Mouse (Mus musculus) frontal cortex, postnatal 25 days (tissue): ENCODE measurements around the gene Rrp15.
A peak's percentile ranks its signal among the peaks of the same experiment; 100 is the strongest.

Experiments
- DNase-seq, 2 experiments: peaks; one replicate each; pipeline ENCODE4 v3.0.0; 2022; ENCODE audit warnings: low spot score in 2 of 2

Gene Rrp15

DNA sequence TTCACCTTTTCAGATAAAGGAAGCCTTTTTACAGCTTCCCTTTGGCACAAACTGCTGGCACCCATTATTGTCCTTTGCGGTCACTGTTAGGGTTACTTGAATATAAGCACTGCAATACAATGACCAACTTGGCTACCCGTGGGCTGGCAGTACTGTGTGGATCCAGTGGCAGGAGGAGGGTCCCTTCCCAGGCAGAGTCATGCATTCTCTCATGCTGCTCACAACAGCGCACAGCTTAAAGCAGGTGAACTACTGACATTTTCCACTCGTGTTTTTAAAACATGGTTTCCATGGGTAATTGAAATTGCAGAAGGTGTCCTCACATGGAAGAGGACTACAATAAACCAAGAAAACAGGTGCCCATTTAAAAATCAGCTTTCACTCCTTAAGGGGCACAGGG lies 34.9 kb downstream of the Rrp15 start:
- DNase-seq: no peak

DNA sequence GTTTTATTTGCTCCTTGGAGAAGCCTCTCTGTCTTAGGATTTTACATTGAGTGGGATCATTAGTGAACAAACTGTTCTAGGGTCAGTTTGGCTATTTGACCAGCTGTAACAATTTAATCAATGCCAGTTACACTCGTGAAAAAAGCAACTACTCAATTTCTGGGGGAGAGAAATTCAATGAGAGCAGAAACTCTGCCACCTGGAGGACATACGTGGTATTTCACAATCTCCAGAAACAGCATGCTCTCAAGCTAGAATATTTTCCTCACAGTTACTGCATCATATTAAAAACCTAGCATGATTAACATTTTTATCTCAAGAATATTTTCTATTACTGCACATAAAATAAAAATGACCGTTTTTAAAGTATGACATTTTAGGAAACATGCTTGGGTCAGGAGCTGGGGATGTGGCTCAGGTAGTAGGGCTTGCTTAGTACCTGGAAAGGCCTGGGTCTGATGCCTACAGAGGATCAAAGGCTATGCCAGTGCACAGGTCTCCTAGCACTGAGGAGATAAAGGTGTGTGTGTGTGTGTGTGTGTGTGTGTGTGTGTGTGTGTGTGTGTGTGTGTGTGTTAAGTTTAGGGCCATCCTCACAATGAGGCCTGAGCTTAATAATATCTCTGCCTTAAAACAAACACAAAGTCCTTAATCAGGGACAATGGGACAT lies 36.2 kb downstream of the Rrp15 start:
- DNase-seq: no peak

DNA sequence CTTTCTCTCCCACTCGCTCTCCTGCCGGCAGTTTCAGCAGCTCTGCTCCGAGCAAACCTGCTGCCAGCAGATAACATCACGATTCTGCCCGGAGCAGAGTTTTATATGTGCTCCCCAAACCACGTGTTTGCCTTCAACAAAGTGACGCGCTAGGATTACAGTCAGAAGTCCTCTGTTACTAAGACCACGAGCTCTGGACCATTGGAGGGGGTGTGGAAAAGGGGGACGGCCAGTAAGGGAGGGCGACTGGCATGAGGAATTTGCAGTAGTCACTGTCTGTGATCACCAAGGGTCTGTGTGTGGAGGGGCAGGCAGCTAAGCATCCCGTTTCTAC lies 43.3 kb downstream of the Rrp15 start, which contains the start of gene Tgfb2:
Gene Tgfb2 (minus strand): TSS at position 75 of the 334 bp plus-strand sequence.
- peak in 1 of 2 experiments; percentile 20 for DNase-seq

DNA sequence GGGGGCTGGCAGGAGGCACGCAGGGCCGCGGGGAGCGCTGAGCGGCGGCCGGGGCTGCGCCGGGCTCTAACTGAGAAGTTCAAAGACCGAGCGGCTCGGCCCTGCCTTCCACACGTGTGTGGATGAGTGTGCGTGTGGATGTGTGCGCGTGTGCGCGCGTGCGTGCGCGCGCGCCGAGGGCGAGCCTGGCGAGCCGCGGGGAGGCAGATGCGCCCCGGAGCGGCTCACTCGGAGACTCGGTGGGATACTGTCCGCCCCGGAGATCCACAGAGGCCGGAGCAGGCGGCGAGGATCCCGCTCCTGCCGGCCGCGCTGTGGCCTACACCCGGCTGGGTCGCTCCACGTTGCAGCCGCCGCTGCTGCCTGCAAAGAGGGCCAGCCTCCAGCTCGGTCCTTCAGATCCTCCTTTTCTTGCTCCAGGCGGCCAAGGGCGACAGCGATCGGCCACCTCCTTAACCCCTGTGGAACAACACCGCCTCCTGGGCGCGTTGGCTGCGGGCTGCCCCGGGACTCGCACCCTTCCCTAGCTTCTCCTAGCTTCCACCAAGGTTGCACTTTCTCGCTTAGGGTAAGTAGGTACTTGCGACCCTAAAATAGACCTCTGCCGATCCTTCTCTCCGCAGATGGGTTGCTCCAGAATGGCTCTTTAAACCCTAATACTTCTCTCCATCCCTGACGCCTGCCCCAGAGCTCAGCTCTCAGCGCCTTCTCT lies 43.8 kb downstream of the Rrp15 start:
- peak; percentile 32 to 42 for DNase-seq

DNA sequence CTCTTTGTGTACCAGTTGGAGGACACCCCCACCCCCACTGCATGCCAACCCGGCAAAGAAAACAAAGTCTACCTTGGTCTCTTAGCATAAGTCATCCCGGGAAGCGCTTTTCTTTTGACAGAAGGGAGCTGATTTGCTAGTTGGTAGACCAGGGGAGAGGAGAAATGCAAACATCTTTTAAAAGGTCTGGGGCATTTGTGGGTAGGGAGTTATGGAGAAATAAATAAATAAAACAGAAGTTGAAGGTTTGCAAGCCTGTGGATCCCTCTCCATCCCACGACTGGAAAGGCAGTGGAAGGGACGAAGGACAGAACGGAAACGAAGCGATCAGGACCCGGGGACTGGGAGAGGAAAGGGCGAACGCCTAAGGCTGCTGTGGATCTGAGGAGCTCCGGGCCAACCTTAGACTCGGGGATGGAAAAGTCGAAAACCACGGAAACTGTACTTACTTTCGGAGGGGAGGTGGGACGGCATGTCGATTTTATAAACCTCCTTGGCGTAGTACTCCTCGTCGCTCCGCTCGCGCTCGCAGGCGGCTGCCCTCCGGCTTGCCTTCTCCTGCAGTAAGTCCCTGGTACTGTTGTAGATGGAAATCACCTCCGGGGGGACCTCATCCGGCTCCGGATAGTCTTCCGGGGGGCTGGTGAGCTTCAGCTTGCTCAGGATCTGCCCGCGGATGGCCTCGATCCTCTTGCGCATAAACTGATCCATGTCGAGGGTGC lies 45.0 kb downstream of the Rrp15 start:
- DNase-seq: peak; percentile 13 to 18

DNA sequence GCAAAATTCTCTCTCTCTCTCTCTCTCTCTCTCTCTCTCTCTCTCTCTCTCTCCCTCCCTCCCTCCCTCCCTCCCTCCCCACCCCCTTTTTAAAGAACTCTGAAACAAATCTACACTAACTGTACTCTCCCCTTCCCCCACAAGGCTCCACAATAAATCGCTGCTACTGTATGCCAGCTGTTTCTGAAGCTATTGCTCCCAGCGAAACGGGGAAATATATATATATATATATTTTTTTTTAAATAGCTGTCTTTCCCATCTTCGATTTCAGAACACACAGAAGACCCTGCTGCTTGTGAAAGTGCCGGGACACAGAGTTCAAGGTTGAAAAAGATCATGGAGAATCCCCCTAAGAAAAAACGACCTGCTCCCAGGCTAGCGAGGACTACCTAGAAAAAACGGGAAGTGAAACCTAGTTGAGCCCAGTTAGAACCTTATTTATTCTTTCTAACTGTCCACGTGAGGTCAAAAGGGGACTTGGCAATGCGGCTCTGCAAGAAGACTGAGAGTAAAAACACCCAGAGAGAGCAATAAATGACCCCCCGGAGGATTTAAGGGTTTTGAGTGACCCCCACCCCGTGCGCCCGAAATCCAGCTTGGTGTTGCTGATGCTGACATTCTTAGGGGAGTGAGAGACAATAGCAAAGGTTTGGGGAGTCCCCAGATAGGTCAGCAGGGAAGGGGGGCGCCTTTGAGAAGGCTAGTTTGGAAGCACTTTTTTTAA lies 45.7 kb downstream of the Rrp15 start:
- no peak for DNase-seq

DNA sequence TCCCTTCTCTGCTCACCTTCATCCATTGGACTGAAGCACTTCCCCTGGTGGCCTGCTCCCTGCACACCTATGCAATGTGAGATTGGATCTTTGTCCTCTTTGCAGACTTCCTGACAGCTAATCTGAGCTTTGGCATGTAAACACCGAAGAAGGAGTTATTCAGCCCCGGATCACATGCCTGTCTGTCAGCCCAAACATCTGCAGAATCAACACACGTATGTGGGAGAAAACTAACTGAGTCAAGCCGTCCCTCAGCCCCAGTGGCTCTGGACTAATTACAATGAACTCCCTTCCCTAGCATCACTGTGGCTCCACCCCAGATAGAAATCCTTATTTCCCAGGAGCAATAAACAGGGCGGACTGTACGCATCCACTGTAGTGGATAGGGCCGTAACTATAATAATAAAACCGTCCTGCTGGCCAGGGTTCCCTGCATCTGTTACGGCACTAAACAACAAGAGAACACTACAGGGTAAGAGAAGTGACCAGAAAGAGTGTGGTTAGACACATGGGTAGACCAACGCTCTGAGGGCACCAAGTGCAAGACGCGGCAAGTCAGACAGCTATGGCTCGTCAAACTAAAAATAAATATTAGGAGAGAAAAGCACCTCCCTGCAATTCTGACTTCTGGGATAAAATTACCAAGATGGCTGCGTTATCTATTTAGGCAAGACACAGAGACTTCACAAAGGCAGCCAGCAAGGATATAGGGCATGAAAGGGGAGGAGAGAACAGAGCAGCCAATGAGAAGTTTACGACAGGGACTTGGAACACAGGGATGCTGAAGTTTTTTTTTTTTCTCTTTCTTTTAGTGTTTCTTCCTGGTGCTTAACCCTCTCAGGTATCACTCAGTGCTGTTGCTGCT lies 46.5 kb downstream of the Rrp15 start:
- no peak for DNase-seq

DNA sequence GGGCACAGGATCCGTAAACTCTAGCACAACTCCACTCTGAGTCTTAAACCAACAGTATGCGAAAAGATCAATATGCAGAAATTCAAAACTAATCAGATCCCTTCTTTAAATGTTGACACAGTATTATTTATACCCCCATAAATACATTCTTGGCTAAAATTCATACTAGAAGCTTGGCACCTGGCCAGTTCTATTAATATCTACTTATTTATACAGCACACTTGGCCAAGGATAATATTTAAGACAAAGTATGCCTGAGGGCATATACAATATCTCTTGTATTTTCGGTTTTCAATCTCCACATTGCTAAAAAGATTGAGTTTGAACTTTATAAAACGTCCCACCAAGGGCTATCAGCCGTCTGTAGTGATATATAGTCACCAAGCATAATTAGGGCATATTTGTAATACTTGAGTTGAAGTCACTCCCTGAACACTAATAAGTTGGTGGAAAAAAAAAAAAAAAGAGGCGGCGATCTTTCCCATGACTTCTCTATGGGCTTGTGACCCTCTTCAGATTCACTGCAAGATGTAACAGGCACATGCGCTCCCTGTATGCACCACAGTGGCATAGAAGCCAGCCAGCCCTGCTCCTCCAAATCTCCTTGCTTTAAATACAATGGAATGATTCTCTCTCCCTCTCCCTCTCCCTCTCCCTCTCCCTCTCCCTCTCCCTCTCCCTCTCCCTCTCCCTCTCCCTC lies 47.8 kb downstream of the Rrp15 start:
- DNase-seq: no peak

DNA sequence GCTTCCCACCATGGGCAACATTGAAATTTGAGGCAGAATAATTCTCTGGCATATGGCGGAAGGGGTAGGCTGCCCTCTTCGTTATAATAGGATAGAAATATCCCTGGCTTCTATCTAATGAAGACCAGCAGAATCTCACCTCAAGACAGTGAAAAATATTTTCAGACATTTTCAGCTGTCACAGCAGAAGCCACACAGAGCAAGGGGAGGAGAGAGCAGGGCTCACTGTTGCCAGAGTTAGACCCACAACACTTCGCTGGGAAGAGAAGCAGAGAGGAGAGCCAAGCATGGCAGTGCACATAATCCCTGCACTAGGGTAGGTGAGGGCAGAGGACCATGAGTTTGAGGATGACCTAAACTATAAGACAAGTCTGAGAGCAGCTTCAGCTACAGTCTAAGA lies 48.7 kb downstream of the Rrp15 start:
- DNase-seq: no peak

DNA sequence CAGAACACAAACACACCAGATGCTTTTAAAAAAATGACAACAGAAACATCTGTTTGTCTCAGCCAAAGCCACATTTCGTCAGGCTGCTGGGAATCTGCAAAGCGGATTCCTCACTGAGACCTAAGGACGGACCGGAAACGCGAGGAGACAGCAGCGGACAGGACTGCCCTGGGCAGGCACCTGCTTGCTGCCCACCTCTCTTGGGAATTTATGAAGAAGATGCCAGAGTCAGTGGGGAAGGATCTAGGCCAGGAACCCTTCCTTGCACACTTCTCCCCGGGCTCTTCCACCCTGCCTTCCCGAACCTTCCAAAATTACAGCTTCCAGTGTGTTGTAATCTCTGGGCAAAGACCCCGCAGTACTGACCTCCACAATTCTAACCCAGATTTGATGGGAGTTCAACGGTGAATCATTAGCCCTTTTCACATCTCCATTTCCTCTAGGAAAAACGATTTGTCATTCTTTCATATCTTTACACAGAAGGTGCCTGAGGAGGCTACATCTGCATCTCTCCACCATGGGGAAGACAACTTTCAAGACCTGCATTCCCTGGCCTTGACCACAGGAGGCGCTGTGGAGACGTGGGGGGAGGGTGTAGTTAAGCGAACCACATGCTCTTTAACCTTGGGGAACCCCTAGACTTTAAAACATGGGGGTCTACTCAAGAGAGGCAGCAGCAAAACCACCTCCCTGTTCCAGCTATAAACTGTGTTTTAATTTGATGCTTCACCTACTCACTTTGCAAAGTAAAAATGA lies 50.4 kb downstream of the Rrp15 start:
- no peak for DNase-seq

DNA sequence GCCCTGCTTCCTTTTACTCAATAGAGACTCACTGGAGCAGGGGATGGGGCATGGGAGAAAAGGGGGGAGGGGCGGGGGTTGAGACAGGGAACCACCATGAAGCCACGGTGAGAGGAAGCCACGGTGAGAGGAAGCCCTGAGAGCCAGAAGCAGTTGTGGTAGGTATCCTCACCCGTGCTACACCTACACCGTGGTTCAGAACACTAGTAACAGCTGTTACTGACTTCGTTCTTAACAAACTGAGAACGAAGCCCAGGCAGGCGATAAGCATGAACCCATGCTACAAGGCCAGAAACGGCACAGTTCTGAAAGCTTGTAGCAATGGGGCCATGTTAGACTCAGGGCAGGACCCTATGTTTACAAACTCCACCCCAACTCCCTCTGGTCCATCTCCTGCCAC lies 52.9 kb downstream of the Rrp15 start:
- no peak for DNase-seq

DNA sequence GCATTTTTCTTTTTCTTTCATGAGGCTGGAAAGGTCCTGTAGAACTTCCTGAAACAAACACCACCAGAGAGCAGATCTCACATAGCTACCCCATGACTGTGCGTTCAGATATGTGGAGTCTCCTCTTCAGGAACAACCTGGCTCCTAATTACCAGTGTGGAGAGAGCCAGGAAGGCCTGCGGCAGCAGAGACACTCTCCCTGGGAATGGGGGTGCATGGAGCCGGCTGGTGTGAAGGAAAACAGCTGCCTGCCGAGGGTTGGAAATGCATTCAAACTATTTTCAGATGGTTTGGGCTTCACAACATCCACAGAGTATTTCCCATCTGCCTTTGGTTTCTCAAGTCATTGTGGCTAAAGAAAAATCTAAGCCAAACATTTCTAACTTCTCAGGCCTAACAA lies 53.8 kb downstream of the Rrp15 start:
- no peak for DNase-seq

DNA sequence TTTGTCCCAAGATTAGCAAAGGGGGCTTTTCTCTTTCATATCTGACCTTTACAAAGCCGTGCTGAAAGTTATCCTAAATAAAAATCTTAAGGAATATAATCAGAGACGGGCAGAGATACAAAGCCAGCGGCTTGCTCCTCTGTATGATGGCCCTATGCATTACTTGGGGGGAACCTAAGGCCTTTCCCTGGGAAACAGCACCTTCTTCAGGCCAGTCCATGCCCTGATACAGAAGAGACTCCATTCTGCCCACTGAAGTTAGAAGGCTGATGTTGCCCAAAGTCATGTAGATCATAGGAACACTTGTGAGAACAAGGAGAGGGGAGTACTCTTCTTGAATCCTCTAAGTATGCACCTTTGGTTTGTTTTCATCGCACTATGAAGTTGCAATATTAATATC lies 56.8 kb downstream of the Rrp15 start:
- DNase-seq: no peak

DNA sequence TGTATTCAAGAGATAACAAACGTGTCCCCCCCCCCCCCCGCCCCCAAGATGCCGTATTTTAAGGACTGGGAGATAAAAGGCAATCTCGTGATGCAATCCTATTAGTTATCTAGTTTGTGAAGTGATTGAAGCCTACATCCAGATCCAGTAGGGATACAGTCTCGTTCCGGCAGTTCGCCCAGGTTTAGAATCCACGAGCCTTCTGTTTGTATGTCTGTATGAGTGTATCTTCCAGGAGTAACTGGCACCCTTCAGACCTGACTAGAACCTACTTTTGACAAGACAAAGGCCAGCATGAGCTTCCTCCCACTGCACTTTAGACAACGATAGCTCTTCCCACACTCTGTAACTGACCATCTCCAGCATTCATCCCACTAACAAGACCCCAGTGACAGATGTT lies 57.5 kb downstream of the Rrp15 start:
- no peak for DNase-seq

DNA sequence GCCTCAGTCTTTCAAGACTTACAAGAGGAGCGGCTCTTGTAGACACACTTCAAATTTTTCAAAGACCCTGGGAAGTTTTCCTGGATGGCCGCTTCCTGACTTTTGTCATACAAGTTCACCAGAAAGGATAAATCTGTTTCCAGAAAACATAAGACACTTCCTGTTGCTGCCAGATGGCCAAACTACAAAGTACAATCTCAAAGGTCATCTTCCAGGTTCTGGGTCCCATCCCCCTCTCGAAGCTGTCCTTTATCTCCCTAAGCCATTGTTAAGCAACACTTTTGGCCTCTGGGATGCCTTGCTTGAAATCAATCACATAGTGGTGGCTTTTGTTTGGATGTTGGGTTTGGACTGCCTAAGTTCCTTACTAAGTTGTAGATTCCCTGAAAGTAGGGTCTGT lies 65.1 kb downstream of the Rrp15 start:
- no peak for DNase-seq

DNA sequence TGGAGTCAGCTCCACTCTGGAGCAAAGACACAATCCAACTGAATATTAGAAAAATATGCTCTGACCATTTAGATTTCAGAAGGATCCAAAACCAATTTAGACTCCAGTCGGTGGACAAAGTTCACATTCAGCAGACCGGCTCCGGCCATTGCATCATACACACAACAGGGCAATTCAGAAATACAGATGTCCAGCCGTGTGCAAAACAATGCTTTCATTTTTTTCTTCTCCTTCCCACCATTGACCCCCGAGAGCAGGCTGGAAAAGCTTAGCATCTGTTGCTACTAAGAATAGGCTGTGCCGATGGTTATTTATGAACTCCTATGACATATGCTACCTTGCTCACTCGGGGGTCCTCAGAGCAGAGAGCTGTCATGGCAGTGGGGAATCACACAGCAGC lies 66.6 kb downstream of the Rrp15 start:
- DNase-seq: no peak

DNA sequence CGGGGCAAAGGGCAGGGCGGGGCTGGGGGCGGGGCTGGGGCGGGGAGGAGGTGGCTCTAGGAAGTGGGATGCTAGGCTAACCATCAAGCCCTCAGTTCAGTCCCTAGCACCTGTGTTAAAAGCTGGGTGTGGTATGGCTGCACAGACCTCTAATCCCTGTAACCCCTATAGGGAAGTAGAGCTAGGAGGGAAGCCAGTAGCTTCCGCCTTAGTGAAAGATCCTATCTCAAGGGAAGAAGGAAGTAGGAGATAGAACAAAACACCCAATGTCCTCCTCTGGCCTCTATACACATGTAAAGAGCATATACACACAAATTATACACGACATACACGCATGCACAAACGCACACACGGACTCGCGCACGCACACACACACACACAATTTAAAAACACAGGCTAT lies 71.5 kb downstream of the Rrp15 start:
- DNase-seq: no peak

DNA sequence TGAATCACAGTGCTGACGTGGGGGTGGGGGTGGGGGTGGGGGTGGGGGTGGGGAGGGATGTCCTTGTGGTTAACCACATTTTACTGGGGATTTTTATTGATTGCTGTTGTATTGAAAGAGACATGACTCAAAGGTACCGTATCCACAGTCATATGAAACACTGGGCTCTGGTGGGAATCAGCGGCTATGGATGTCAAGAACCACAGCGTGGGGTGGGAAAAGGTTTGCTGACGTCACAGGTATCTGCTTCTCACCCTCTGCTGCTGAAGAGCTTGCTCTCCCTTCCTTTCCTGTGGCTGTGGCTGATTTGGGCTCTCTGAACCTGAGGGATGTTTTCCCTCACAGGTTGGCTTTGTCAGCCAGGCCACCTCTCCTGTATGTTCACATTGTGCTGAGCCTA lies 73.0 kb downstream of the Rrp15 start:
- no peak for DNase-seq

DNA sequence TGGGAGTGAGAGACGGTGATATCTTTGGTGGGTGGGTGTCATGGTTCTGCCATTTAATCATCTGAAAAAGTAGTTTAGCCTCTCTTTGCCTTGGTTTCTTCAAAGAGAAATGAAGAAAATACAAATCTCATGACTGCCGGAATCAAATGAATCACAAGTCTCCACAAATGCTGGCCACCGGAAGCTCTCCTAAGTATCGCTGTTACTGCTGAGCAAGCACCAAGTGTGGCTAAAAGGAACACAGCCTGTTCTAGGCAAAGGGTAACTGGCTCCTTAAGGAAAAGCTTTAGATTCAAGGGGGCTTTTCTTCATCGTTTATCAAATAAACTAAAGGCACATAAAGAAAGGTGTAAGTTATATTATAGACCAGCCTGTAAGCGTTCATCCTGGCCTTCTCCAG lies 73.9 kb downstream of the Rrp15 start:
- no peak for DNase-seq

DNA sequence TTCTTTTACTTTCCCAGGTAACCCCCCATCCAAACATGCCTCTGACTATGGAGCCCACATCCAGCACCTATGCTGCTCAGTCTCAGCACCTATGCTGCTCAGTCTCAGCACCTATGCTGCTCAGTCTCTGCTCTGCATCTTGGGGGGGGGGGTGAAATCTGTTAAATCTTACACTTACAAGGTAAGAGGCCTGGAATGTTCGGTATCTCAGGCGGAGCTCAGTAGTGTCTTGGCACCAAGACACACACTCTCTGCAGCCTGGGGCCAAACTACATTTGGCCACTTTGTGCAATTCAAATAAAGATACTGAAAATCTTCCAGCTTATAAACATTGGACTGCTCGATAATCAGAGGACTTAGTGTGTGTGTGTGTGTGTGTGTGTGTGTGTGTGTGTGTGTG lies 74.5 kb downstream of the Rrp15 start:
- no peak for DNase-seq
